Comparison of ENCODE assay signal across 10 mouse cellular contexts in genomic region chr2:21034651-21035050, GRCm38 (mm10).
DNase-seq lines count a peak whose midpoint lies in the region; ATAC-seq and TF ChIP-seq lines count a peak whose summit lies in the region.
"Had no signal": no experiment of that assay in that cellular context is flagged by ENCODE, and none has a peak within 500 bp of the region (broad histone marks: within the 10 kb centered on the region; RNA-seq: fewer than 3 reads in every experiment).

No protein-coding gene starts in this region.

- no peaks in the 10 kb centered on the region for H3K36me3 ChIP-seq in forebrain, embryonic 10.5 days (replicated peaks)
- no peaks in the 10 kb centered on the region for H3K36me3 ChIP-seq in forebrain, embryonic 11.5 days (ENCODE audit: control insufficient read depth, insufficient read depth, low read length)
- no peaks in the 10 kb centered on the region for H3K36me3 ChIP-seq in intestine, embryonic 14.5 days (ENCODE audit: control insufficient read depth, insufficient read depth, low read length)
- H3K36me3 ChIP-seq in forebrain, postnatal 0 days (ENCODE audit: insufficient read depth), result no peaks in the 10 kb centered on the region

- WGBS in forebrain, embryonic 10.5 days, result 47% methylated on average over 8 of the region's 8 CpGs
- WGBS in forebrain, embryonic 11.5 days, result 46% methylated on average over 8 of the region's 8 CpGs
- 41% methylated on average over 8 of the region's 8 CpGs for WGBS in intestine, embryonic 14.5 days
- WGBS in olfactory bulb, adult 2 months, result 36% methylated on average over 8 of the region's 8 CpGs
- WGBS in forebrain, postnatal 0 days, result 46% methylated on average over 8 of the region's 8 CpGs

- no peak overlapping the region for H3K4me3 ChIP-seq in forebrain, embryonic 10.5 days
- no peak overlapping the region for H3K4me3 ChIP-seq in forebrain, embryonic 11.5 days (ENCODE audit: low read depth, low read length)
- H3K4me3 ChIP-seq in intestine, embryonic 14.5 days (ENCODE audit: low read depth, low read length), result no peak overlapping the region; the same call in 1 of the 2 replicates
- H3K4me3 ChIP-seq in olfactory bulb, adult 2 months (ENCODE audit: insufficient read depth, low read depth, low read length), result peak overlapping the region; percentile 32; the same call in 1 of the 2 replicates
- no peak overlapping the region for H3K4me3 ChIP-seq in forebrain, postnatal 0 days (ENCODE audit: low read depth, low read length)

- intact Hi-C loops in left cerebral cortex, postnatal 4 days (cut with DNase I), result no loop called here

- peak overlapping the region; percentile 48; the same call in 1 of the 2 replicates for H3K27ac ChIP-seq in forebrain, embryonic 10.5 days
- no peak overlapping the region for H3K27ac ChIP-seq in forebrain, embryonic 11.5 days (ENCODE audit: low read depth, low read length)
- H3K27ac ChIP-seq in intestine, embryonic 14.5 days (ENCODE audit: low read depth), result no peak overlapping the region
- peak overlapping the region; percentile 92 for H3K27ac ChIP-seq in olfactory bulb, adult 2 months (ENCODE audit: insufficient read depth, low read depth, low read length)
- H3K27ac ChIP-seq in forebrain, postnatal 0 days (ENCODE audit: low read depth, low read length), result no peak overlapping the region

- H3K27me3 ChIP-seq in forebrain, embryonic 10.5 days (ENCODE audit: poor library complexity, severe bottlenecking), result no peaks in the 10 kb centered on the region
- no peaks in the 10 kb centered on the region for H3K27me3 ChIP-seq in forebrain, embryonic 11.5 days (ENCODE audit: control insufficient read depth, insufficient read depth, low read length)
- H3K27me3 ChIP-seq in intestine, embryonic 14.5 days (replicated peaks; ENCODE audit: control insufficient read depth, insufficient read depth, low read length), result no peaks in the 10 kb centered on the region
- H3K27me3 ChIP-seq in forebrain, postnatal 0 days (ENCODE audit: insufficient read depth, low read length), result no peaks in the 10 kb centered on the region

- no peak for TF ChIP-seq POLR2A in olfactory bulb, adult 2 months (IDR thresholded peaks at IDR 0.05; ENCODE audit: insufficient read depth, low read depth, low read length)

- TF ChIP-seq CTCF in olfactory bulb, adult 2 months (IDR thresholded peaks at IDR 0.05; ENCODE audit: insufficient read depth, low read depth, low read length), result no peak
- no peak for TF ChIP-seq CTCF in forebrain, postnatal 0 days (IDR thresholded peaks at IDR 0.05; ENCODE audit: low read depth)

- H3K9me3 ChIP-seq in forebrain, embryonic 10.5 days, result no peaks in the 10 kb centered on the region
- no peaks in the 10 kb centered on the region for H3K9me3 ChIP-seq in forebrain, embryonic 11.5 days (ENCODE audit: control insufficient read depth, low read length)
- no peaks in the 10 kb centered on the region for H3K9me3 ChIP-seq in intestine, embryonic 14.5 days (ENCODE audit: control insufficient read depth, low read length)
- H3K9me3 ChIP-seq in forebrain, postnatal 0 days (ENCODE audit: low read length), result no peaks in the 10 kb centered on the region

- H3K4me2 ChIP-seq in forebrain, embryonic 11.5 days (ENCODE audit: low read depth, low read length, severe bottlenecking), result no peak overlapping the region
- H3K4me2 ChIP-seq in intestine, embryonic 14.5 days (ENCODE audit: low read length), result peak overlapping the region; percentile 33
- no peak overlapping the region for H3K4me2 ChIP-seq in forebrain, postnatal 0 days (ENCODE audit: low read depth)

- H3K9ac ChIP-seq in forebrain, embryonic 11.5 days (ENCODE audit: low read length), result no peak overlapping the region
- H3K9ac ChIP-seq in intestine, embryonic 14.5 days (ENCODE audit: low read length), result no peak overlapping the region
- no peak overlapping the region for H3K9ac ChIP-seq in forebrain, postnatal 0 days

- ATAC-seq in forebrain, embryonic 11.5 days (replicated peaks; ENCODE audit: low FRiP score), result no peak
- ATAC-seq in intestine, embryonic 14.5 days (replicated peaks; ENCODE audit: low FRiP score, low TSS enrichment, low read depth), result no peak
- ATAC-seq in forebrain, postnatal 0 days, result no peak

- peaks cover 16% of the 10 kb centered on the region for H3K4me1 ChIP-seq in forebrain, embryonic 10.5 days
- peaks cover 2% of the 10 kb centered on the region; the same call in 1 of the 2 replicates for H3K4me1 ChIP-seq in forebrain, embryonic 11.5 days (replicated peaks; ENCODE audit: control insufficient read depth, insufficient read depth, low read length)
- peaks cover 13% of the 10 kb centered on the region; the same call in 1 of the 2 replicates for H3K4me1 ChIP-seq in intestine, embryonic 14.5 days (replicated peaks; ENCODE audit: control insufficient read depth, insufficient read depth, low read length)
- H3K4me1 ChIP-seq in olfactory bulb, adult 2 months (ENCODE audit: control insufficient read depth, insufficient read depth, low read length), result peaks cover 8% of the 10 kb centered on the region
- H3K4me1 ChIP-seq in forebrain, postnatal 0 days (ENCODE audit: insufficient read depth), result no peaks in the 10 kb centered on the region

- DNase-seq in forebrain, embryonic 10.5 days (ENCODE audit: extremely low spot score, low spot score), result no peak
- DNase-seq in forebrain, embryonic 11.5 days (ENCODE audit: low spot score), result no peak
- DNase-seq in left cerebral cortex, adult 11 months (ENCODE audit: low spot score), result peak; percentile 63
- DNase-seq in left cerebral cortex, postnatal 4 days, result no peak
- no peak for DNase-seq in intestine, embryonic 14.5 days (ENCODE audit: low spot score)
- DNase-seq in adrenal gland, adult 18-20 months (ENCODE audit: low spot score in 2 of 2), result no peak
- DNase-seq in forebrain, postnatal 0 days, result no peak
- DNase-seq: kidney, postnatal 36 days; lung, postnatal 4 days had no signal

Comparison
In these comparisons a context has a peak if more than half of its experiments do, and no peak if none do; other contexts are left out.
1. H3K27ac ChIP-seq: peak in forebrain, embryonic 10.5 days (single experiment) and olfactory bulb, adult 2 months (single experiment); none in forebrain, embryonic 11.5 days (single experiment), intestine, embryonic 14.5 days (single experiment) and forebrain, postnatal 0 days (single experiment).